Mouse (Mus musculus) megakaryocyte, embryonic 14.5 days (primary cell): ENCODE data around the gene Olfr1393. TPM values are rescaled to one million over a fixed set of nuclear protein-coding genes. Genes with fewer than 3 reads are reported as not detected.
"Not testable (repeated sequence)": the region's sequence is repeated elsewhere in the genome, so short reads cannot be mapped to it uniquely, and the experiment has no call there.

ENCODE experiments used
- H3K27me3 ChIP-seq: replicated peaks from 2 replicates; pipeline ENCODE3; 2012; ENCODE audit warnings: inconsistent platforms
- H3K36me3 ChIP-seq: replicated peaks from 2 replicates; pipeline ENCODE3; 2012; ENCODE audit warnings: low read length, inconsistent platforms, mixed read lengths
- H3K4me1 ChIP-seq: 2 replicates; pipeline ENCODE4 v1.6.1; 2012; ENCODE audit warnings: inconsistent platforms
- H3K4me3 ChIP-seq: replicated peaks from 2 replicates; pipeline ENCODE3; 2012; ENCODE audit warnings: moderate library complexity, mild to moderate bottlenecking, inconsistent platforms
- H3K9me3 ChIP-seq: 2 replicates; pipeline ENCODE4 v1.6.1; 2012; ENCODE audit warnings: inconsistent platforms
- FLI1 ChIP-seq: IDR thresholded peaks from 2 replicates; pipeline ENCODE4 v1.6.1; 2012; ENCODE audit warnings: low read length, inconsistent platforms, mixed read lengths
- GATA1 ChIP-seq: IDR thresholded peaks from 3 replicates; pipeline ENCODE4 v1.6.1; 2012; ENCODE audit warnings: mixed read lengths, low read length, inconsistent platforms, borderline replicate concordance
- polyA plus RNA-seq: library from polyadenylated mRNA; stranded (reverse); fragments of >175 nt; gene quantifications from 2 replicates; pipeline ENCODE4 v1.2.3, GENCODE M21; 2012; ENCODE audit warnings: low replicate concordance; ENCODE audit not compliant: insufficient read depth

Olfr1393 gene
- polyA plus RNA-seq, 1 experiment = not detected

- peaks cover 5% of the 10 kb centered on the region for H3K9me3 ChIP-seq
- TF ChIP-seq GATA1 (no peak), FLI1 (no peak)
Observed at GRCm38 (mm10) chr11:49287251-49287650, 9.1 kb downstream of the Olfr1393 start.

GRCm38 (mm10) chr11:49292777-49293176 is 14.7 kb downstream of the Olfr1393 start:
- no peak overlapping the region for H3K4me3 ChIP-seq
- peaks cover 19% of the 10 kb centered on the region for H3K4me1 ChIP-seq
- no peaks in the 10 kb centered on the region for H3K27me3 ChIP-seq
- no peaks in the 10 kb centered on the region for H3K9me3 ChIP-seq
- no peak for TF ChIP-seq FLI1
- TF ChIP-seq GATA1 = no peak
- H3K36me3 ChIP-seq = no peaks in the 10 kb centered on the region

More at GRCm38 (mm10) chr11:49287251-49287650, 9.1 kb downstream of the Olfr1393 start:
- Histone ChIP-seq H3K4me1 (peaks cover 15% of the 10 kb centered on the region; the same call in 1 of the 2 replicates), H3K4me3 (no peak overlapping the region), H3K27me3 (no peaks in the 10 kb centered on the region), H3K36me3 (peaks cover 11% of the 10 kb centered on the region)

- Histone ChIP-seq H3K4me3 (no peak within 1 kb of the TSS), H3K36me3 (no peaks in the 10 kb centered on the region), H3K27me3 (no peaks in the 10 kb centered on the region), H3K4me1 (peaks cover 7% of the 10 kb centered on the region), H3K9me3 (peaks cover 13% of the 10 kb centered on the region; the same call in 1 of the 2 replicates)
- TF ChIP-seq GATA1 = no peak
- TF ChIP-seq FLI1 = no peak
Observed at GRCm38 (mm10) chr11:49304441-49304840, 26.3 kb downstream of the Olfr1393 start, which contains the start of gene Olfr10. TSS of gene Olfr10 (plus strand) at chr11:49304741.

GRCm38 (mm10) chr11:49308547-49308946 is 30.4 kb downstream of the Olfr1393 start:
- H3K9me3 ChIP-seq = peaks cover 13% of the 10 kb centered on the region; the same call in 1 of the 2 replicates
- not testable (repeated sequence) for H3K27me3 ChIP-seq, H3K36me3 ChIP-seq, H3K4me1 ChIP-seq, H3K4me3 ChIP-seq

GRCm38 (mm10) chr11:49322442-49322841 is 44.3 kb downstream of the Olfr1393 start, which contains the start of gene Olfr1391:
TSS of gene Olfr1391 (plus strand) at chr11:49322742.
- H3K4me3 ChIP-seq = no peak within 1 kb of the TSS
- H3K9me3 ChIP-seq = no peaks in the 10 kb centered on the region
- H3K27me3 ChIP-seq = no peaks in the 10 kb centered on the region
- no peak for TF ChIP-seq GATA1
- no peak for TF ChIP-seq FLI1
- H3K4me1 ChIP-seq = peaks cover 27% of the 10 kb centered on the region
- H3K36me3 ChIP-seq = peaks cover 3% of the 10 kb centered on the region

- H3K9me3 ChIP-seq = no peaks in the 10 kb centered on the region
- peaks cover 38% of the 10 kb centered on the region for H3K4me1 ChIP-seq
- TF ChIP-seq GATA1 (no peak), FLI1 (no peak)
- no peaks in the 10 kb centered on the region for H3K27me3 ChIP-seq
- H3K36me3 ChIP-seq = peaks cover 7% of the 10 kb centered on the region
- no peak overlapping the region for H3K4me3 ChIP-seq
Observed at GRCm38 (mm10) chr11:49326726-49327125, 48.6 kb downstream of the Olfr1393 start.

GRCm38 (mm10) chr11:49329686-49330085 is 51.6 kb downstream of the Olfr1393 start:
- H3K4me3 ChIP-seq = no peak overlapping the region
- TF ChIP-seq FLI1 (no peak), GATA1 (no peak)
- no peaks in the 10 kb centered on the region for H3K9me3 ChIP-seq
- peaks cover 38% of the 10 kb centered on the region for H3K4me1 ChIP-seq
- no peaks in the 10 kb centered on the region for H3K27me3 ChIP-seq
- peaks cover 9% of the 10 kb centered on the region for H3K36me3 ChIP-seq

Other genes starting within 250 kb of the Olfr1393 start
- 0.57 TPM in 1 of 2 replicates, not detected in the other for gene 9930111J21Rik2, start 227.1 kb upstream of the Olfr1393 start, polyA plus RNA-seq
- 0.45 TPM in 1 of 2 replicates, not detected in the other for gene Tgtp2, start 214.1 kb upstream of the Olfr1393 start, polyA plus RNA-seq
- 6.0 and 6.4 TPM in 2 replicates for gene Ifi47, start 201.7 kb upstream of the Olfr1393 start, polyA plus RNA-seq
- gene Olfr1396, start 163.4 kb upstream of the Olfr1393 start, polyA plus RNA-seq = not detected in 2 replicates
- gene Olfr1395, start 136.0 kb upstream of the Olfr1393 start, polyA plus RNA-seq = not detected in 2 replicates
- not detected in 2 replicates for gene Olfr1394, start 123.9 kb upstream of the Olfr1393 start, polyA plus RNA-seq
- gene Btnl9, start 91.1 kb upstream of the Olfr1393 start, polyA plus RNA-seq = 7.0 and 7.1 TPM in 2 replicates
- gene Zfp62, start 75.0 kb upstream of the Olfr1393 start, polyA plus RNA-seq = 1.5 TPM in 1 of 2 replicates, not detected in the other
- gene Mgat1, start 34.1 kb upstream of the Olfr1393 start, polyA plus RNA-seq = 64.1 and 65.8 TPM in 2 replicates
- not detected in 2 replicates for gene Olfr1392, start 7.0 kb downstream of the Olfr1393 start, polyA plus RNA-seq
- gene Olfr10, start 26.4 kb downstream of the Olfr1393 start, polyA plus RNA-seq = not detected in 2 replicates
- not detected in 2 replicates for gene Olfr1391, start 44.4 kb downstream of the Olfr1393 start, polyA plus RNA-seq
- gene Olfr1390, start 56.9 kb downstream of the Olfr1393 start, polyA plus RNA-seq = not detected in 2 replicates
- 0.58 TPM in 1 of 2 replicates, not detected in the other for gene Olfr1389, start 144.8 kb downstream of the Olfr1393 start, polyA plus RNA-seq
- gene Olfr1388, start 158.3 kb downstream of the Olfr1393 start, polyA plus RNA-seq = not detected in 2 replicates
- gene Olfr1387, start 177.0 kb downstream of the Olfr1393 start, polyA plus RNA-seq = not detected in 2 replicates
- gene Olfr1386, start 186.7 kb downstream of the Olfr1393 start, polyA plus RNA-seq = not detected in 2 replicates
- 0.06 TPM in 1 of 2 replicates, not detected in the other for gene Olfr1385, start 210.8 kb downstream of the Olfr1393 start, polyA plus RNA-seq
- gene Olfr1384, start 228.4 kb downstream of the Olfr1393 start, polyA plus RNA-seq = not detected in 2 replicates
- gene Olfr1383, start 241.3 kb downstream of the Olfr1393 start, polyA plus RNA-seq = not detected in 2 replicates
- not detected in 2 replicates for gene Olfr1382, start 249.9 kb downstream of the Olfr1393 start, polyA plus RNA-seq